Mouse (Mus musculus) lung, embryonic 14.5 days (tissue): ENCODE data around the gene 1110032A03Rik. TPM values are rescaled to one million over a fixed set of nuclear protein-coding genes. Genes with fewer than 3 reads are reported as not detected.

Source experiments
- ATAC-seq: fragments of 200-750 bp; cut with Nextera tagmentation; 2 replicates; pipeline ENCODE4 v1.8.0; 2017; ENCODE audit warnings: mild to moderate bottlenecking, moderate TSS enrichment, moderate library complexity; ENCODE audit not compliant: insufficient read depth
- DNase-seq: peaks from one replicate; pipeline ENCODE4 v3.0.0-alpha.2; 2015
- H3K27ac ChIP-seq: fragments of 300-500 bp; sonication (generic); 2 replicates; pipeline ENCODE4 v1.5.1; 2014; ENCODE audit warnings: low read depth, mild to moderate bottlenecking, moderate library complexity
- H3K27me3 ChIP-seq: fragments of 300-500 bp; sonication (generic); 2 replicates; pipeline ENCODE4 v1.6.1; 2014; ENCODE audit warnings: low read length, control low read depth; ENCODE audit not compliant: insufficient read depth
- H3K36me3 ChIP-seq: fragments of 300-500 bp; sonication (generic); 2 replicates; pipeline ENCODE4 v1.6.1; 2014; ENCODE audit warnings: control low read depth; ENCODE audit not compliant: insufficient read depth
- H3K4me1 ChIP-seq: fragments of 300-500 bp; sonication (generic); 2 replicates; pipeline ENCODE4 v1.6.1; 2014; ENCODE audit warnings: antibody characterized with exemption, control low read depth; ENCODE audit not compliant: insufficient read depth
- H3K4me2 ChIP-seq: fragments of 300-500 bp; sonication (generic); 2 replicates; pipeline ENCODE4 v1.6.1; 2014; ENCODE audit warnings: mild to moderate bottlenecking
- H3K4me3 ChIP-seq: fragments of 300-500 bp; sonication (generic); 2 replicates; pipeline ENCODE4 v1.5.1; 2014; ENCODE audit warnings: low read depth, low read length
- H3K9ac ChIP-seq: fragments of 300-500 bp; sonication (generic); 2 replicates; pipeline ENCODE4 v1.6.1; 2014
- H3K9me3 ChIP-seq: fragments of 300-500 bp; sonication (generic); 2 replicates; pipeline ENCODE4 v1.6.1; 2016; ENCODE audit warnings: low read depth, low read length, control low read depth
- CTCF ChIP-seq: IDR thresholded peaks from 2 replicates; pipeline ENCODE4 v1.5.1; 2016; ENCODE audit warnings: antibody characterized with exemption, low read depth
- WGBS: fragments of 180-500 bp; shearing (Covaris S2); extraction: QIAGEN DNeasy Blood & Tissue Kit; methylation state at CpG from one replicate; pipeline ENCODE4 v1.1.7; 2014; 5-methylcytosine and 5-hydroxymethylcytosine counted together
- polyA plus RNA-seq: library from polyadenylated mRNA; unstranded; fragments of >200 nt; fragmentation: Nextera tagmentation; extraction: Ambion mirVana; gene quantifications from 2 replicates; pipeline ENCODE4 v1.2.1, GENCODE M21; 2014

Gene 1110032A03Rik
- polyA plus RNA-seq, 1 experiment from 2014 or later: 30.3 TPM

GRCm38 (mm10) chr9:50734989-50735388 lies 40.3 kb downstream of the 1110032A03Rik start:
- Histone ChIP-seq H3K9ac (no peak overlapping the region), H3K9me3 (no peaks in the 10 kb centered on the region), H3K4me1 (no peaks in the 10 kb centered on the region; the same call in 1 of the 2 replicates), H3K36me3 (no peaks in the 10 kb centered on the region), H3K27me3 (no peaks in the 10 kb centered on the region), H3K4me3 (no peak overlapping the region), H3K27ac (no peak overlapping the region), H3K4me2 (no peak overlapping the region)
- WGBS: 4% methylated on average over 9 of the region's 9 CpGs
- no peak for ATAC-seq
- TF ChIP-seq CTCF: peak; percentile 86
- DNase-seq: peak; percentile 78

- Histone ChIP-seq H3K4me3 (no peak overlapping the region), H3K36me3 (no peaks in the 10 kb centered on the region), H3K27ac (no peak overlapping the region), H3K4me2 (no peak overlapping the region), H3K27me3 (no peaks in the 10 kb centered on the region), H3K4me1 (peaks cover 2% of the 10 kb centered on the region; the same call in 1 of the 2 replicates), H3K9ac (no peak overlapping the region), H3K9me3 (no peaks in the 10 kb centered on the region)
- ATAC-seq (no peak), DNase-seq (no peak)
- WGBS: 26% methylated on average over 4 of the region's 4 CpGs
- no peak for TF ChIP-seq CTCF
These were observed 42.8 kb downstream of the 1110032A03Rik start for GRCm38 (mm10) chr9:50732560-50732959.

GRCm38 (mm10) chr9:50729600-50729999 lies 45.7 kb downstream of the 1110032A03Rik start:
- 41% methylated on average over 4 of the region's 4 CpGs for WGBS
- Histone ChIP-seq H3K4me1 (peaks cover 8% of the 10 kb centered on the region; the same call in 1 of the 2 replicates), H3K9ac (no peak overlapping the region), H3K9me3 (no peaks in the 10 kb centered on the region), H3K27me3 (no peaks in the 10 kb centered on the region), H3K27ac (no peak overlapping the region), H3K36me3 (no peaks in the 10 kb centered on the region), H3K4me3 (no peak overlapping the region), H3K4me2 (no peak overlapping the region)
- no peak for DNase-seq
- no peak for TF ChIP-seq CTCF
- ATAC-seq: no peak

- Histone ChIP-seq H3K4me2 (peak overlapping the region; percentile 91), H3K9me3 (no peaks in the 10 kb centered on the region), H3K9ac (peak overlapping the region; percentile 73), H3K27ac (peak overlapping the region; percentile 9; the same call in 1 of the 2 replicates), H3K27me3 (no peaks in the 10 kb centered on the region), H3K4me3 (peak overlapping the region; percentile 58), H3K36me3 (no peaks in the 10 kb centered on the region), H3K4me1 (peaks cover 14% of the 10 kb centered on the region; the same call in 1 of the 2 replicates)
- peak; percentile 13; the same call in 1 of the 2 replicates for TF ChIP-seq CTCF
- WGBS: under 1% methylated on average over 45 of the region's 45 CpGs
- DNase-seq (peak; percentile 93), ATAC-seq (peak; percentile 91)
These were observed 47.2 kb downstream of the 1110032A03Rik start for GRCm38 (mm10) chr9:50727925-50728651.

GRCm38 (mm10) chr9:50727171-50727924 lies 48.0 kb downstream of the 1110032A03Rik start:
- DNase-seq: peak; percentile 59
- peak overlapping the region; percentile 91 for H3K4me2 ChIP-seq
- peak overlapping the region; percentile 58 for H3K4me3 ChIP-seq
- peak overlapping the region; percentile 73 for H3K9ac ChIP-seq
- H3K27me3 ChIP-seq: no peaks in the 10 kb centered on the region
- no peaks in the 10 kb centered on the region for H3K36me3 ChIP-seq
- peak overlapping the region; percentile 9; the same call in 1 of the 2 replicates for H3K27ac ChIP-seq
- no peaks in the 10 kb centered on the region for H3K9me3 ChIP-seq
- TF ChIP-seq CTCF: no peak
- 3% methylated on average over 30 of the region's 30 CpGs for WGBS
- peak; percentile 5; the same call in 1 of the 2 replicates for ATAC-seq
- peaks cover 20% of the 10 kb centered on the region for H3K4me1 ChIP-seq

- H3K9ac ChIP-seq: no peak overlapping the region
- 55% methylated on average over 8 of the region's 8 CpGs for WGBS
- TF ChIP-seq CTCF: no peak
These were observed 49.3 kb downstream of the 1110032A03Rik start for GRCm38 (mm10) chr9:50725921-50726590.

More at GRCm38 (mm10) chr9:50725921-50726590, 49.3 kb downstream of the 1110032A03Rik start:
- peak; percentile 36 for DNase-seq
- Histone ChIP-seq H3K9me3 (no peaks in the 10 kb centered on the region), H3K4me1 (peaks cover 29% of the 10 kb centered on the region), H3K4me3 (no peak overlapping the region), H3K27me3 (no peaks in the 10 kb centered on the region), H3K27ac (no peak overlapping the region), H3K4me2 (peak overlapping the region; percentile 91), H3K36me3 (no peaks in the 10 kb centered on the region)
- ATAC-seq: no peak
